Mouse (Mus musculus) activated CD4-positive, CD25-positive, alpha-beta regulatory T cell, adult 4 months (primary cell): ENCODE measurements around the gene Txndc15. TPM values are rescaled to one million over a fixed set of nuclear protein-coding genes. Genes with fewer than 3 reads are reported as not detected.
A peak's percentile ranks its signal among the peaks of the same experiment; 100 is the strongest.
"Not testable (repeated sequence)": the region's sequence is repeated elsewhere in the genome, so short reads cannot be mapped to it uniquely, and the experiment has no call there.

ENCODE experiments used
- ATAC-seq: one replicate; pipeline ENCODE4 v1.8.0; 2017
- polyA plus RNA-seq, 2 experiments: library from polyadenylated mRNA; unstranded; fragments of 100-300 nt; shearing (Covaris generic); gene quantifications; one replicate each; pipeline ENCODE4 v1.2.1; 2017

Txndc15 gene
- polyA plus RNA-seq = 10 to 100 TPM; 31.4 to 31.5 TPM

- peak; percentile 74 for ATAC-seq
Observed at GRCm38 (mm10) chr13:55714501-55715166, at the start of gene Txndc15. Gene Txndc15 (plus strand): TSS chr13:55714650.

GRCm38 (mm10) chr13:55668550-55668949 is 45.9 kb upstream of the Txndc15 start:
- ATAC-seq = no peak

GRCm38 (mm10) chr13:55672711-55673110 is 41.7 kb upstream of the Txndc15 start:
- peak; percentile 78 for ATAC-seq

- ATAC-seq = no peak
Observed at GRCm38 (mm10) chr13:55677364-55677763, 37.1 kb upstream of the Txndc15 start.

GRCm38 (mm10) chr13:55682201-55682600 is 32.2 kb upstream of the Txndc15 start:
- ATAC-seq = no peak

- ATAC-seq = no peak
Observed at GRCm38 (mm10) chr13:55683581-55683980, 30.9 kb upstream of the Txndc15 start.

GRCm38 (mm10) chr13:55686107-55686633 is 28.3 kb upstream of the Txndc15 start:
- no peak for ATAC-seq

GRCm38 (mm10) chr13:55687927-55688602 is 26.4 kb upstream of the Txndc15 start:
- no peak for ATAC-seq

- ATAC-seq = peak; percentile 88
Observed at GRCm38 (mm10) chr13:55692535-55693242, 21.8 kb upstream of the Txndc15 start, which contains the start of gene B230219D22Rik. Gene B230219D22Rik (plus strand): TSS chr13:55693124.

- ATAC-seq = peak; percentile 53
Observed at GRCm38 (mm10) chr13:55693243-55693721, 21.2 kb upstream of the Txndc15 start.

- ATAC-seq = no peak
Observed at GRCm38 (mm10) chr13:55694110-55694509, 20.3 kb upstream of the Txndc15 start.

GRCm38 (mm10) chr13:55695989-55696388 is 18.5 kb upstream of the Txndc15 start:
- not testable (repeated sequence) for ATAC-seq

- ATAC-seq = no peak
Observed at GRCm38 (mm10) chr13:55704301-55704700, 10.1 kb upstream of the Txndc15 start.

- no peak for ATAC-seq
Observed at GRCm38 (mm10) chr13:55712846-55713245, 1.6 kb upstream of the Txndc15 start.

- no peak for ATAC-seq
Observed at GRCm38 (mm10) chr13:55715167-55715512, 690 bp downstream of the Txndc15 start.

- peak; percentile 14 for ATAC-seq
Observed at GRCm38 (mm10) chr13:55715908-55716510, 1.6 kb downstream of the Txndc15 start.

GRCm38 (mm10) chr13:55721516-55721915 is 7.1 kb downstream of the Txndc15 start:
- no peak for ATAC-seq

- no peak for ATAC-seq
Observed at GRCm38 (mm10) chr13:55721995-55722394, 7.5 kb downstream of the Txndc15 start.

GRCm38 (mm10) chr13:55726598-55727119 is 12.2 kb downstream of the Txndc15 start:
- no peak for ATAC-seq

- ATAC-seq = peak; percentile 66
Observed at GRCm38 (mm10) chr13:55727120-55727838, 12.8 kb downstream of the Txndc15 start, which contains the start of gene Pcbd2. Gene Pcbd2 (plus strand): TSS chr13:55727368.

GRCm38 (mm10) chr13:55727839-55728238 is 13.4 kb downstream of the Txndc15 start:
- ATAC-seq = peak; percentile 62

GRCm38 (mm10) chr13:55730716-55731115 is 16.3 kb downstream of the Txndc15 start:
- ATAC-seq = no peak
